Mouse (Mus musculus) T-cell, adult 66 days (primary cell): Measurements from ENCODE around the gene Olfr624. TPM values are rescaled to one million over a fixed set of nuclear protein-coding genes. Genes with fewer than 3 reads are reported as not detected.

Source experiments
- total RNA-seq, 2 experiments: library from RNA; stranded (reverse); gene quantifications; 3 replicates in 1 of 2; 4 replicates in 1 of 2; pipeline ENCODE4 v1.2.4; 2023

Gene Olfr624
- total RNA-seq = not detected

GRCm38 (mm10) chr7:103671091-103671490 lies at the start of gene Olfr624:
Gene Olfr624 (minus strand): TSS chr7:103671191.

DNA sequence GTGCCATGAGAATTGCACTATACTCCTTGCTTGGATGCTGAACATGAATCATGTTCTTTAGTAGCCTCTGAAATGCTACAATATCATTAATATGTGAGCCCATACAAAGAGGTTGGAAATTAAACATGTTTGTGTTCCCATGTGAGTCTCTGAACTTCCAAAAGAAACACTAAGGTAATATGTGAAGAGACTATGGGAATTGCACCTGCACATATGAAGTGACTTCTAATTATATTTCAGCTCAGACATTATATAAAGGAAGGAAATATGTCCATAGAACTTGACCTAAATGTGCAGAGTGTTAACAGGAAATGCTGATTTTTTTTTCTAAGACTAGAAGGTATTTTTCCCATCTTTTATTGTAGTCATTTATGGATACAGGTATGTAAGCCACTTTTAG lies 43.4 kb upstream of the Olfr624 start, which contains the start of gene Olfr243:
Olfr243 (plus strand) TSS at position 301 of the 400 bp plus-strand sequence.

DNA sequence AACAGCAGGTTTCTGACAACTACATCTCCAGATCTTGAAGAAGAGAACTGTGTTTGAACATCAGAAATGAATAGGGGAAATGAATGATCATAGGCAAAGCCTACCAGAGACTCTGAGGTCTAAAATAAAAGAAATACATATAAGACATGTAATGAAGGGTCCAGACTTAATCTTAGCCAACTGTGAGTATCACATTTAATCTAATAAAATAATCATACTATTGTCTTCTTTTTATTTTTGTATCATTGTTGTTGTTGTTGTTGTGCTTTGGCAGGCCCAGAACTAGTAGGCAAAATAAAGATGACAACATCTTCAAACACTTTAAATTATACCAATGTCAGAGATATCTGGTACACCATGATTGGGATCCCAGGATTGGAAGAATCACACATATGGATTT lies 11.4 kb upstream of the Olfr624 start, which contains the start of gene Olfr625-ps1:
Olfr625-ps1 (plus strand) TSS at position 301 of the 400 bp plus-strand sequence.

GRCm38 (mm10) chr7:103663598-103663997 lies 7.4 kb downstream of the Olfr624 start, which contains the start of gene Olfr623:
Gene Olfr623 (minus strand): TSS chr7:103663698.

DNA sequence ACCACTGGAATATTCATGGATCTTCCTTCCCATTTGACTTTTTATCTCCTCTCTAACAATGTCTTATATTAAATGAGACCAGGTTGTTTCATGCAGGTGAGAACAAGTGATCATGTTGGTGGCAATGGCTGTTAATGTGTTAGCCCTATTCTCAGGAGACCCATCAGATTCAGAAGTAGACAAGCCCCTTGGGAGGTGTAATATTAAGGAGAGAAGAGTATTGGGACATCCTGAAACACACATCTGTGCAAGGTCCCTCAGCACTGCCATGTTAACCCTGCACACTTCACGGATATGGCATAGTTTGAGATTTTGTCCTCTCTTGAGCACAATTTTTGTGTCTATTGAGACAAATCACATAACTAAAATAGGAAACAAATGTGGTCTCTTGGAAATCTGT lies 28.4 kb downstream of the Olfr624 start, which contains the start of gene Olfr622:
Olfr622 (minus strand) TSS at position 101 of the 400 bp plus-strand sequence.

Other genes starting within 250 kb of the Olfr624 start
- gene Olfr605, start 225.8 kb downstream of the Olfr624 start, total RNA-seq = not detected
- not detected for gene Olfr606, start 222.1 kb downstream of the Olfr624 start, total RNA-seq
- gene Olfr607, start 207.0 kb downstream of the Olfr624 start, total RNA-seq = not detected
- gene Olfr608, start 201.3 kb downstream of the Olfr624 start, total RNA-seq = not detected
- not detected for gene Olfr609, start 173.1 kb downstream of the Olfr624 start, total RNA-seq
- gene Olfr610, start 159.1 kb downstream of the Olfr624 start, total RNA-seq = not detected
- not detected for gene Olfr611, start 150.3 kb downstream of the Olfr624 start, total RNA-seq
- gene Olfr612, start 128.5 kb downstream of the Olfr624 start, total RNA-seq = not detected
- gene Olfr613, start 123.1 kb downstream of the Olfr624 start, total RNA-seq = not detected
- gene Olfr615, start 115.1 kb downstream of the Olfr624 start, total RNA-seq = not detected
- not detected for gene Olfr616, start 102.0 kb downstream of the Olfr624 start, total RNA-seq
- gene Olfr617, start 98.1 kb downstream of the Olfr624 start, total RNA-seq = not detected
- not detected for gene Olfr618, start 81.1 kb downstream of the Olfr624 start, total RNA-seq
- not detected for gene Olfr619, start 70.6 kb downstream of the Olfr624 start, total RNA-seq
- not detected for gene Olfr620, start 58.7 kb downstream of the Olfr624 start, total RNA-seq
- not detected for gene Olfr622, start 28.5 kb downstream of the Olfr624 start, total RNA-seq
- gene Olfr623, start 7.5 kb downstream of the Olfr624 start, total RNA-seq = not detected
- not detected for gene Olfr625-ps1, start 11.5 kb upstream of the Olfr624 start, total RNA-seq
- gene Olfr243, start 43.5 kb upstream of the Olfr624 start, total RNA-seq = not detected
- not detected for gene Olfr628, start 59.2 kb upstream of the Olfr624 start, total RNA-seq
- not detected for gene Olfr629, start 73.8 kb upstream of the Olfr624 start, total RNA-seq
- not detected for gene Olfr630, start 86.1 kb upstream of the Olfr624 start, total RNA-seq
- not detected for gene Olfr69, start 100.4 kb upstream of the Olfr624 start, total RNA-seq
- not detected for gene Olfr68, start 108.5 kb upstream of the Olfr624 start, total RNA-seq
- gene Olfr67, start 120.6 kb upstream of the Olfr624 start, total RNA-seq = not detected
- 1 to 10 TPM; 2.3 to 5.7 TPM for gene Hbb-bt, start 142.8 kb upstream of the Olfr624 start, total RNA-seq
- gene Hbb-bs, start 156.9 kb upstream of the Olfr624 start, total RNA-seq = 10 to 100 TPM; 12.5 to 53.2 TPM
- not detected for gene Hbb-bh2, start 169.3 kb upstream of the Olfr624 start, total RNA-seq
- gene Hbb-bh1, start 172.0 kb upstream of the Olfr624 start, total RNA-seq = not detected
- not detected for gene Hbb-y, start 182.0 kb upstream of the Olfr624 start, total RNA-seq
- gene Olfr66, start 215.1 kb upstream of the Olfr624 start, total RNA-seq = not detected
- gene Olfr64, start 223.3 kb upstream of the Olfr624 start, total RNA-seq = not detected
- gene Olfr65, start 232.3 kb upstream of the Olfr624 start, total RNA-seq = not detected